ENCODE assay signal across 16 mouse cellular contexts in genomic region chr7:30028572-30028971, GRCm38 (mm10).
"Had no signal": no experiment of that assay in that cellular context is flagged by ENCODE, and none has a peak within 500 bp of the region (broad histone marks: within the 10 kb centered on the region; RNA-seq: fewer than 3 reads in every experiment).

No protein-coding gene starts in this region.

- H3K4me2 ChIP-seq: neural tube, embryonic 13.5 days; neural tube, embryonic 15.5 days; stomach, embryonic 15.5 days had no signal

- DNase-seq: retina, postnatal 1 day; right cerebral cortex, adult 18-20 months; right cerebral cortex, postnatal 14 days; right cerebral cortex, postnatal 25 days; right cerebral cortex, postnatal 4 days; spleen, adult 18-20 months; thymus, adult 18-20 months; thymus, adult 2 months; thymus, postnatal 14 days; thymus, postnatal 25 days; thymus, postnatal 36 days; thymus, postnatal 4 days had no signal

- H3K27me3 ChIP-seq: neural tube, embryonic 13.5 days; neural tube, embryonic 15.5 days; stomach, embryonic 15.5 days had no signal

- H3K9ac ChIP-seq: neural tube, embryonic 13.5 days; neural tube, embryonic 15.5 days; stomach, embryonic 15.5 days had no signal

- H3K4me1 ChIP-seq: neural tube, embryonic 13.5 days; neural tube, embryonic 15.5 days; stomach, embryonic 15.5 days had no signal

- H3K4me3 ChIP-seq: neural tube, embryonic 13.5 days; neural tube, embryonic 15.5 days; stomach, embryonic 15.5 days had no signal

- H3K9me3 ChIP-seq: neural tube, embryonic 13.5 days; neural tube, embryonic 15.5 days; stomach, embryonic 15.5 days had no signal

- H3K27ac ChIP-seq: neural tube, embryonic 13.5 days; neural tube, embryonic 15.5 days; stomach, embryonic 15.5 days; stomach, postnatal 0 days had no signal
